Mouse (Mus musculus): Measurements from ENCODE around the gene Styx. TPM values are rescaled to one million over a fixed set of nuclear protein-coding genes. Genes with fewer than 3 reads are reported as not detected.
"Not testable (repeated sequence)": the region's sequence is repeated elsewhere in the genome, so short reads cannot be mapped to it uniquely, and the experiment has no call there.

Styx gene
- polyA plus RNA-seq, 1 experiment from 2014 or later, result 81.2 TPM

DNA sequence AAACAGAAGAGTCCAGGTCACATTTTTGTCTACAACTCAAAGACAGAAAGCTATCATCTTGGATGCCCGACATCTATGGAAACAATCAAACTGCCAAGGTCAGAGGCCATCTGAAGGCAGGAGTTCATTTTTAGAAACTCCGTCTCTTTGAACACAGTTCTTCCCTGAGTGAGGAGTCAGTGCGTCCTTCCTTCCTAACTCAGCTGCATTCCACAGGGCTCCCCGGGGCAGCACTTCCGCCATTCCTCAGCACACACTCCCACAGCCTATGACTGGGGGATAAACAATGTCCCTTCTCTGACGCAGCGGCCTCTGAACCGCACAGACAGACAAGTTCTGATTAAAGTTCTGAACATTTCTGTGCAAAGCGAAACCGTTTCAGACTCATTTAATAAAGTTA lies 112.7 kb downstream of the Styx start:
- ATAC-seq (ENCODE audit: low FRiP score, low TSS enrichment), result peak; percentile 90
- no peaks in the 10 kb centered on the region for H3K9me3 ChIP-seq (ENCODE audit: control insufficient read depth, low read length)
- peak overlapping the region; percentile 76 for H3K27ac ChIP-seq (ENCODE audit: low read depth, low read length)
- H3K4me1 ChIP-seq (ENCODE audit: control insufficient read depth, insufficient read depth, low read length), result peaks cover 17% of the 10 kb centered on the region
- H3K36me3 ChIP-seq (ENCODE audit: control insufficient read depth, insufficient read depth, low read length), result peaks cover 77% of the 10 kb centered on the region
- no peaks in the 10 kb centered on the region for H3K27me3 ChIP-seq (ENCODE audit: control insufficient read depth, insufficient read depth, low read length)
- WGBS, result 17% methylated on average over 10 of the region's 10 CpGs
- no peak overlapping the region for H3K4me3 ChIP-seq (ENCODE audit: low read length)
- no peak overlapping the region for H3K4me2 ChIP-seq (replicated peaks; ENCODE audit: low read depth, low read length)
- H3K9ac ChIP-seq (ENCODE audit: low read depth, low read length), result no peak overlapping the region

DNA sequence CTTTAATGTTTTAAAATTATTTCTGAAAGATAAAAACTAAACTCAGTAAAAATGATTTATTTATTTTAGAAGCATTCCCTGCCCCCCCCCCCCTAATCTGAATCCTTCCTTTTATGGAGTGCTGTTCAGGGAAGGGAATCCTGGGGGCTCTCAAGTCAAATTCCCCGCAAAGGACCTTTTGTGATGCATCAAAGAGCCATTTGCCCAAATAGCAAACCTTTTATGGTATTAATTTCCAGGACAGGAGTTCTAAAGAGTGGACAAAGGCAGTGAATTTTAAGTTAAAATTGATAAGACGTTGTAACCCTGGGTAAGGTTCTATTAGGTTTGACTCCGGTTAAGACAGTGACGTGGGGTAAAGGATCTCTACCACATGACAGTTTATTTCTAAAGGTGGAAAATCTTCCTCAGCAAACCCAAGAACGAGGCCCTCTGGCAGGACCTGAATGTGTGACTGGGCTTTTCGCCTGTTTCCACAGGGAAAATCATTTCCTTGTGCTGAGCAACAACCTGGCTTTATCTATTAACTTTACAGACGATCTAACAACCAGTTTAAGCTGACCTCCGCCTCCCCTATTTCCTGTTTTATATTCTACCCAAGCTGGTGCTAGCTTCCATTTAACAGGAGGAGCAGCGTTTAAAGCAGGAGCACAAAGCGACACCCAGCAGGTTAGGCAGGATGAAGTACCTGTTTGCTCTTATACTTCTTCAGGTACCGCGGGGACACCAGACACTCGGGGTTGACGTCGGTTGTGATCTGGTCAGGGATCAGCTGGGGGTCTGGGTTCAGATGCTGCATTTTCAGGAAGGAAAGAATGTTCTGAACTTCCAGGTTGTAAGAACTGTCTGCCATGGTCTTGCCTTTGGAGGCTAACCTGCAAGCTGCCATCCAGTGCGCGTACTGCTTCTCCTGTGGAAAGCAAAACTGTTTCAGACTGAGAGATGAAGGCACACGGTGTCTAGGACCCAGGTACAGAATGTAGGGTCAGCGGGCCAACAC lies 113.4 kb downstream of the Styx start:
- H3K4me3 ChIP-seq (ENCODE audit: low read length), result no peak overlapping the region
- H3K27me3 ChIP-seq (ENCODE audit: control insufficient read depth, insufficient read depth, low read length), result no peaks in the 10 kb centered on the region
- peaks cover 17% of the 10 kb centered on the region for H3K4me1 ChIP-seq (ENCODE audit: control insufficient read depth, insufficient read depth, low read length)
- peaks cover 1% of the 10 kb centered on the region; the same call in 1 of the 2 replicates for H3K9me3 ChIP-seq (ENCODE audit: control insufficient read depth, low read length)
- no peak overlapping the region for H3K9ac ChIP-seq (ENCODE audit: low read depth, low read length)
- H3K36me3 ChIP-seq (ENCODE audit: control insufficient read depth, insufficient read depth, low read length), result peaks cover 80% of the 10 kb centered on the region
- no peak overlapping the region for H3K4me2 ChIP-seq (replicated peaks; ENCODE audit: low read depth, low read length)
- ATAC-seq (ENCODE audit: low FRiP score, low TSS enrichment), result no peak
- H3K27ac ChIP-seq (ENCODE audit: low read depth, low read length), result peak overlapping the region; percentile 76; the same call in 1 of the 2 replicates
- WGBS, result 62% methylated on average over 19 of the region's 19 CpGs

DNA sequence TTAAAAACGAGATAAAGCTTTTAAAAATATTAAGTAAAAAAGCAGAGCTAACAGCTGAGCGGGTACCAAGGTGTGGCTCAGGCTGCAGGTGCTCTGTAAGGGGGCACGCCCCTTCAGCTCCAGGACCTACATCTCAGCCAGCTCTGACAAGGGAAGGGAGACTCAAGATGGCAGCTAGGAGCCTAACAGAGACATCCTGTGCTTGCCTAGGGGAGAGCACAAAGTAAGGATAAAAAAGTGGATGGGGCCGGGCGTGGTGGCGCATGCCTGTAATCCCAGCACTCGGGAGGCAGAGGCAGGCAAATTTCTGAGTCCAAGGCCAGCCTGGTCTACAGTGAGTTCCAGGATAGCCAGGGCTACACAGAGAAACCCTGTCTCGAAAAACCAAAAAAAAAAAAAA lies 115.5 kb downstream of the Styx start:
- not testable (repeated sequence) for H3K27ac ChIP-seq (ENCODE audit: low read depth, low read length); ATAC-seq (ENCODE audit: low FRiP score, low TSS enrichment); H3K9me3 ChIP-seq (ENCODE audit: control insufficient read depth, low read length); H3K9ac ChIP-seq (ENCODE audit: low read depth, low read length); H3K4me3 ChIP-seq (ENCODE audit: low read length); H3K27me3 ChIP-seq (ENCODE audit: control insufficient read depth, insufficient read depth, low read length); H3K4me2 ChIP-seq (replicated peaks; ENCODE audit: low read depth, low read length)
- WGBS, result 96% methylated on average over 8 of the region's 8 CpGs
- Histone ChIP-seq H3K36me3 (ENCODE audit: control insufficient read depth, insufficient read depth, low read length) (peaks cover 83% of the 10 kb centered on the region), H3K4me1 (ENCODE audit: control insufficient read depth, insufficient read depth, low read length) (peaks cover 17% of the 10 kb centered on the region)

DNA sequence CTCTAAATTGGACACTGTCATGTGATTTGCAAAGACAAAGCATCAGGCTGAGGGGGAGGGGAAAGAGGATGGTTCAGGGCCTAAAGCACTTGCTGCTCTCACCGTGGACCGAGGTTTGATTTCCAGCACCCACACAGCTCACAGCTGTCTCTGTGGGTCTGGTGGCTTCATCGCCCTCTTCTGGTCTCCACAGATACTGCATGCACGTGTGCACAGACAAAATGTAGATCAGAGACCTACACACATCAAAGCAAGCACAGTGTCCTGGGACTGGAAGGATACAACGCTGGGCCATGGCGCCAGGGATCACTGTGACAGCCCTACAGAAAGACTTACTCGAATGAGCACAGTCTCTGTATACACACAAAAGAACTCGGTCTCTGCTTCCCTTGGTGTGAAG lies 118.6 kb downstream of the Styx start:
- H3K9me3 ChIP-seq (ENCODE audit: control insufficient read depth, low read length), result peaks cover 5% of the 10 kb centered on the region; the same call in 1 of the 2 replicates

More for the DNA sequence above, 118.6 kb downstream of the Styx start:
- no peak overlapping the region for H3K9ac ChIP-seq (ENCODE audit: low read depth, low read length)
- no peak overlapping the region for H3K4me2 ChIP-seq (replicated peaks; ENCODE audit: low read depth, low read length)
- H3K4me3 ChIP-seq (ENCODE audit: low read length), result no peak overlapping the region
- no peak for ATAC-seq (ENCODE audit: low FRiP score, low TSS enrichment)
- peaks cover 4% of the 10 kb centered on the region for H3K4me1 ChIP-seq (ENCODE audit: control insufficient read depth, insufficient read depth, low read length)
- H3K27me3 ChIP-seq (ENCODE audit: control insufficient read depth, insufficient read depth, low read length), result no peaks in the 10 kb centered on the region
- peaks cover 82% of the 10 kb centered on the region for H3K36me3 ChIP-seq (ENCODE audit: control insufficient read depth, insufficient read depth, low read length)
- 91% methylated on average over 8 of the region's 8 CpGs for whole genome bisulfite sequencing
- no peak overlapping the region for H3K27ac ChIP-seq (ENCODE audit: low read depth, low read length)

Small RNA genes lying within 50 kb of the gene (microRNA-seq; reads per million reads assigned to microRNA genes)
- not detected for gene Gm25353

Other genes starting within 250 kb of the Styx start
- 2.3 and 3.9 TPM in 2 replicates for gene Gpr137c, start 131.4 kb upstream of the Styx start, polyA plus RNA-seq (2014; fragmentation: Nextera tagmentation; extraction: Ambion mirVana)
- gene Txndc16, start 130.8 kb upstream of the Styx start, polyA plus RNA-seq (2014; fragmentation: Nextera tagmentation; extraction: Ambion mirVana), result 8.6 and 14.2 TPM in 2 replicates
- 16.0 and 30.3 TPM in 2 replicates for gene Ero1l, start 32.3 kb upstream of the Styx start, polyA plus RNA-seq (2014; fragmentation: Nextera tagmentation; extraction: Ambion mirVana)
- gene Psmc6, start 21.3 kb upstream of the Styx start, polyA plus RNA-seq (2014; fragmentation: Nextera tagmentation; extraction: Ambion mirVana), result 198 and 227 TPM in 2 replicates
- gene Gnpnat1, start 53.8 kb downstream of the Styx start, polyA plus RNA-seq (2014; fragmentation: Nextera tagmentation; extraction: Ambion mirVana), result 56.3 and 74.5 TPM in 2 replicates
- gene Fermt2, start 179.0 kb downstream of the Styx start, polyA plus RNA-seq (2014; fragmentation: Nextera tagmentation; extraction: Ambion mirVana), result 147 and 172 TPM in 2 replicates

Measured in kidney, embryonic 14.5 days (tissue).